Mouse (Mus musculus) liver, embryonic 11.5 days (tissue): ENCODE results near the gene Rora. TPM values are rescaled to one million over a fixed set of nuclear protein-coding genes. Genes with fewer than 3 reads are reported as not detected.

Source experiments
- ATAC-seq: fragments of 200-750 bp; cut with Nextera tagmentation; replicated peaks from 2 replicates; pipeline ENCODE4 v1.8.0; 2017; ENCODE audit warnings: moderate number of reproducible peaks, mild to moderate bottlenecking, moderate TSS enrichment, moderate library complexity; ENCODE audit not compliant: low FRiP score
- DNase-seq: peaks from one replicate; pipeline ENCODE4 v3.0.0-alpha.2; 2017; ENCODE audit warnings: low spot score
- H3K27ac ChIP-seq: fragments of 300-500 bp; sonication (generic); 2 replicates; pipeline ENCODE4 v1.5.1; 2014; ENCODE audit warnings: mild to moderate bottlenecking, low read depth, low read length, control low read depth
- H3K27me3 ChIP-seq: fragments of 300-500 bp; sonication (generic); replicated peaks from 2 replicates; pipeline ENCODE4 v1.6.1; 2014; ENCODE audit warnings: low read length, mixed read lengths; ENCODE audit not compliant: control insufficient read depth, insufficient read depth
- H3K36me3 ChIP-seq: fragments of 300-500 bp; sonication (generic); 2 replicates; pipeline ENCODE4 v1.6.1; 2014; ENCODE audit warnings: mild to moderate bottlenecking, low read length, moderate library complexity, mixed read lengths; ENCODE audit not compliant: control insufficient read depth, insufficient read depth
- H3K4me1 ChIP-seq: fragments of 300-500 bp; sonication (generic); replicated peaks from 2 replicates; pipeline ENCODE4 v1.6.1; 2014; ENCODE audit warnings: low read length, mixed read lengths; ENCODE audit not compliant: control insufficient read depth, insufficient read depth
- H3K4me2 ChIP-seq: fragments of 300-500 bp; sonication (generic); 2 replicates; pipeline ENCODE4 v1.6.1; 2014; ENCODE audit warnings: mild to moderate bottlenecking, control low read depth, moderate library complexity
- H3K4me3 ChIP-seq: fragments of 300-500 bp; sonication (generic); 2 replicates; pipeline ENCODE4 v1.5.1; 2014; ENCODE audit warnings: low read depth, low read length, control low read depth
- H3K9ac ChIP-seq: fragments of 300-500 bp; sonication (generic); 2 replicates; pipeline ENCODE4 v1.6.1; 2014; ENCODE audit warnings: low read depth, low read length, control low read depth
- H3K9me3 ChIP-seq: fragments of 300-500 bp; sonication (generic); 2 replicates; pipeline ENCODE4 v1.6.1; 2016; ENCODE audit warnings: low read length, inconsistent platforms, mixed read lengths; ENCODE audit not compliant: control insufficient read depth
- WGBS: fragments of 180-500 bp; shearing (Covaris S2); extraction: QIAGEN DNeasy Blood & Tissue Kit; methylation state at CpG from one replicate; pipeline ENCODE4 v1.1.7; 2014; 5-methylcytosine and 5-hydroxymethylcytosine counted together
- polyA plus RNA-seq: library from polyadenylated mRNA; unstranded; fragments of >200 nt; fragmentation: Nextera tagmentation; extraction: Ambion mirVana; gene quantifications from 2 replicates; pipeline ENCODE4 v1.2.1, GENCODE M21; 2014

The Rora gene
- polyA plus RNA-seq, 1 experiment from 2014 or later, result 4.3 TPM

DNA sequence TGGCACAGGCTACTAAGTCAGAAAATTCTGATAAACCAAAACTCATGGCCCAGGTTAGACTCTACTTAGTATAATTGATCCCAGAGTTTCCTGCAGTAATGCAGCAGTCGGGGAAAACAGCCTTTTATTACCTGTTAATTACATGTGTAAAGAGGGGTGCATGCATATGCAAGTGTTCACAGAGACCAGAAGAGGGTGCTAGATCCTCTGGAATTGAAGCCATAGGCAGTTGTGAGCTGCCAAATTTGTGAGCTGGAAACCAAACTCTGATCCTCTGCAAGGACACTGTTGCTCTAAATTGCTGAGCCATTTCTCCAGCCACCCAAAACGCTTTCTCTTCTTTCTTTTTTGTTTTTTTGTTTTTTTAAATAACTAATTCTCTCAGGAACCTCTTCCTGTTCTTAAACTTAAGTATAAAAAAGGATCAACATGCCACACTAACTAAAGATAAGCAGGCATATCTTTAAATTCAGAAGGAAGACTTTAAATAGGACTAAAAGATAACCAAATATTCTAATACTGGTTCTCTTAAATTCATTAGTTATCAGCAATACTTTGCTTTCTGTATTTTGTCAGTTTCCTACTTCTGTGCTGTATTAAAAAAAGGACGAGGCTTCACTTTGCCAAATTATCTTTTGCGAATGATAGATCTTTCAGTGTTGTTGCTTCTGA, 723.5 kb downstream of the Rora start:
- Histone ChIP-seq H3K9ac (no peak overlapping the region), H3K27ac (no peak overlapping the region), H3K4me1 (no peaks in the 10 kb centered on the region), H3K36me3 (no peaks in the 10 kb centered on the region), H3K4me3 (no peak overlapping the region), H3K9me3 (no peaks in the 10 kb centered on the region), H3K27me3 (no peaks in the 10 kb centered on the region), H3K4me2 (no peak overlapping the region)
- DNase-seq (no peak), ATAC-seq (no peak)
- 78% methylated on average over 4 of the region's 4 CpGs for WGBS

DNA sequence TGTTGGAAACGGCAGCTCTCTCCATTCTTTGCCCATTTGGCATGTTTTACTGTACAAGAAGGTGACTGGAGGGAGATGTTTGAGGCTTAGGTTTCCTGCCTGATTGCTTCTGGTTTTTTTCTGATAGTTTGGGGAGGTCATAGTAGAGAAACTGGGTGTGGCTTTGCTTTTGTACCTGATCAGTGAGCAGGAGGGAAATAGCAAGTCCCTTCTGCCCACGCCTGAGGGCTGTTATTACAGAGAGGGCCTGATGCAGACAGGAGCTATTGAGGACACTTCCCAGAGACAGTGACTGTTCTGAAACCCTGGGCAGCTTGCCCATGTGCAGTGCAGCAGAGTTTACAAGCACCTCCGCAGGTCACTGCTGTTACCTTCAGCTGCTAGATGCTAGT, 724.1 kb downstream of the Rora start:
- no peaks in the 10 kb centered on the region for H3K27me3 ChIP-seq
- H3K4me1 ChIP-seq, result no peaks in the 10 kb centered on the region
- H3K27ac ChIP-seq, result no peak overlapping the region
- ATAC-seq (no peak), DNase-seq (no peak)
- H3K4me2 ChIP-seq, result no peak overlapping the region
- WGBS, result 75% methylated on average over 3 of the region's 3 CpGs
- H3K36me3 ChIP-seq, result no peaks in the 10 kb centered on the region
- H3K4me3 ChIP-seq, result no peak overlapping the region
- H3K9ac ChIP-seq, result no peak overlapping the region
- H3K9me3 ChIP-seq, result no peaks in the 10 kb centered on the region

DNA sequence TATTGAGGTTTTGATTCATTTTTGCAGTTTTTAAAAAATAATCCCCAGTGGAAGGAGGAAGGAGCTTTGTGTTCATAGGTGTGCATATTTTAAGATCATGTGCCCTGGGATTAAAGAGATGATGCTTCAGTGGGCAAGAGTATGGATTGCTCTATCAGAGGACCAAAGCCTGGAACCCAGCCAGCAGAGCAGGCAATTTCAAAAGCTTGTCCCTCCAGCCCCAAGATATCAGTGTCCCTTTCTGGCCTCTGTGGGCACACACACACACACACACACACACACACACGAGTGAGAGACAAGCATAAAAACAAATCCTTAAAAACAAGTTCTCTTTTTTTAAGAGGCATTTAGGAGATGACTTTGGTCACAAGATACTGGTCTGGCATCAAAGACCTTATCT, 727.0 kb downstream of the Rora start:
- Histone ChIP-seq H3K4me3 (no peak overlapping the region), H3K4me2 (no peak overlapping the region), H3K9ac (no peak overlapping the region), H3K9me3 (no peaks in the 10 kb centered on the region), H3K36me3 (no peaks in the 10 kb centered on the region), H3K4me1 (no peaks in the 10 kb centered on the region), H3K27me3 (no peaks in the 10 kb centered on the region), H3K27ac (no peak overlapping the region)
- 58% methylated on average over 1 of the region's 1 CpGs for WGBS
- no peak for ATAC-seq
- DNase-seq, result no peak

DNA sequence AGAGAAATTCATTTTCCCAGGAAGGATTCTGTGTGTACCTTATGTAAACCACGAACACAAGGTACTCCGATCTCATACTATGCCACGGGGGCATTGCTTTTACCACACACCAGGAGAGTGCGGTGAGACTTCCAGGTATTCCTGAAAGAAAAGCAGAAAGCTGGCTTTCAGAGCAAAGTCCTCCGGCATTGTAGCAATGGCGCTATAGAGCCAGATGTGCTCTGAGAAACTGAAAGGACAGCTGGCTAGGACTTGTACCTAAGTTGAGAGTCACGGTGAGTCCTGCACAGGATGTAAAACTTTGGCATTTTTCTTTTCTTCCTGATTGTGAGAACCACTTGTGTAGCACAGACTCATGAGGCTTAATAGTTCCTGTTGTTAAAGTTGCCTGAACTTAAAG, 728.2 kb downstream of the Rora start:
- Histone ChIP-seq H3K36me3 (no peaks in the 10 kb centered on the region), H3K27ac (no peak overlapping the region), H3K9me3 (no peaks in the 10 kb centered on the region), H3K9ac (no peak overlapping the region), H3K4me3 (no peak overlapping the region), H3K27me3 (no peaks in the 10 kb centered on the region), H3K4me2 (no peak overlapping the region), H3K4me1 (no peaks in the 10 kb centered on the region)
- ATAC-seq (no peak), DNase-seq (no peak)
- WGBS, result 71% methylated on average over 7 of the region's 7 CpGs

DNA sequence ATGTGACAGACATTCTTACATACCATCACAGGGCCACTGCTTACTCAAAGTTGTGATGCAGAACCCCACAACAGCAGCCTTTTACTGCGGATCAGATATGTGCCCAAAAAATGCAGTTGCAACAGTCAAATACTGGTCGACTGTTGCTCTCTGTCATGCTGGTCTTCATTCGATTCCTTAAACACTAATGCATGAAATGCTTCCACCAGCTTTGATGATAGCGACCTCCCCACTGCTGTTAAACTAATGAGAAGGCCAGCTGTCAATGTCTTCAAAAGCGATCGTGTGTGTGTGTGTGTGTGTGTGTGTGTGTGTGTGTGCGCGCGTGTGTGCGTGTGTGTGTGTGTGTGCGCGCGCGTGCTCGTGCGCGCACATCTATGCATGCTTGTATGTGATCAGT, 730.9 kb downstream of the Rora start:
- H3K4me2 ChIP-seq, result no peak overlapping the region
- 91% methylated on average over 17 of the region's 17 CpGs for WGBS
- no peak overlapping the region for H3K4me3 ChIP-seq
- ATAC-seq (no peak), DNase-seq (no peak)
- H3K9ac ChIP-seq, result no peak overlapping the region
- no peaks in the 10 kb centered on the region for H3K9me3 ChIP-seq
- no peaks in the 10 kb centered on the region for H3K4me1 ChIP-seq
- no peaks in the 10 kb centered on the region for H3K27me3 ChIP-seq
- no peaks in the 10 kb centered on the region for H3K36me3 ChIP-seq
- no peak overlapping the region for H3K27ac ChIP-seq

DNA sequence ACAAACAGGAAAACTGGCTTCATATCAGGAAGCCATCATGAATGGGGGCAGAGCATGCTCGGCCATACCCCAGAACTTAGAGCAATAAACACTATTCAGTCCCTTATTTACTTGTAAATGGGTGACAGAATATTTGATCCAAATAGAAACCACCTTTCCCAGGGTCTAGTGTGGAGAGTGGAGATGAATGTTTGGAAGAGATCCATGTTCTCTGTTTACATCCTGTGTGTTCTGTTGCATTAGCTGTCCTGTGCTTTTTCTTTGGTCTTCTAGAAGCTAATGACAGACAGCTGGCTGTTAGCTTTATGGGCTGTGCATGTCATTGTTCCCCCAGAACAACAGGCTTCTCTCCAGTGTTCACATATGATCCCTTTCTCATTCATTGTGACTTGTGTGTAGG, 731.3 kb downstream of the Rora start:
- H3K4me1 ChIP-seq, result no peaks in the 10 kb centered on the region
- H3K4me2 ChIP-seq, result no peak overlapping the region
- WGBS, result 79% methylated on average over 1 of the region's 1 CpGs

DNA sequence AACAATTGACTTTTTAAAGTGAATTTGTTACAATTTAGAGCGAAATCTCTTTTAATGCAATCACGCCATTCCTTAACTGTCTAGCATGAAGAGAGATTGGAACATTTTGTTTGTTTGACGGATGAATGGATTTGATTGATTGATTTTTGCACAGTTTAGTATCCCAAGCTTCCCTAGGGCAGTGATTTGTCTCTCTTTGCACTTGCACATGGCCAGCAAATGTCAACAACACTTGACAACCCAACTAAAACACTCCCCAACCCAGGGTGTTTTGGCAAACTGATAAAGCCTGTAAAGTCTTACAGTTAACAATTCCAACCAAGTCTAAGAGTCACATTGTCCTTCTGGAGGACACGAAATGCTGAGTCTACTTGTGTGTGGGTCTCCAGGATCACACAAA, 733.7 kb downstream of the Rora start:
- no peaks in the 10 kb centered on the region for H3K9me3 ChIP-seq
- H3K27ac ChIP-seq, result no peak overlapping the region
- WGBS, result 70% methylated on average over 4 of the region's 4 CpGs
- no peaks in the 10 kb centered on the region for H3K36me3 ChIP-seq
- no peak for DNase-seq
- no peaks in the 10 kb centered on the region for H3K27me3 ChIP-seq
- no peak for ATAC-seq
- H3K9ac ChIP-seq, result no peak overlapping the region
- H3K4me1 ChIP-seq, result no peaks in the 10 kb centered on the region
- H3K4me3 ChIP-seq, result no peak overlapping the region
- H3K4me2 ChIP-seq, result no peak overlapping the region

More for the DNA sequence above, 731.3 kb downstream of the Rora start:
- no peaks in the 10 kb centered on the region for H3K9me3 ChIP-seq
- no peak overlapping the region for H3K27ac ChIP-seq
- ATAC-seq (no peak), DNase-seq (no peak)
- no peaks in the 10 kb centered on the region for H3K27me3 ChIP-seq
- H3K9ac ChIP-seq, result no peak overlapping the region
- no peak overlapping the region for H3K4me3 ChIP-seq
- H3K36me3 ChIP-seq, result no peaks in the 10 kb centered on the region

DNA sequence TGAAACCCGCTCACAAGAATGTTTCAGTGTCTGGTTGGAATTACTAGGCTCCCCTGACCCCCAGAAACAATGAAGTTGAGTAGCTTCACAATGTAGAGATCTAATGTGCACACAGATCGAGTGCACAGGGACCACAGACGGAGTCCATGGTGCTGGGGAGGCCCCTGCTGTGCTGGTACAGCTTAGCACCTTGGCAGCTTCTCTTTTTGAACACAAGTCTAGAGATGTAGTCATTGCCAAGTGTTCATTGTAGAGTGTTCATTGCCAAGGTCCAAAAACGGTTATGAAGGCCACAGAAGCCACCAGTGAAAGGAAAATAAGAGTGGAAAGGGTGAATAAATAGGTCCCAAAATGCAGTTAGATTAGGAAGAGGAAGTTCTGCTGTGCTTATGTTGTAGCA, 737.0 kb downstream of the Rora start:
- no peak overlapping the region for H3K4me3 ChIP-seq
- no peak overlapping the region for H3K27ac ChIP-seq
- no peaks in the 10 kb centered on the region for H3K36me3 ChIP-seq
- ATAC-seq (no peak), DNase-seq (no peak)
- H3K9ac ChIP-seq, result no peak overlapping the region
- H3K4me1 ChIP-seq, result no peaks in the 10 kb centered on the region
- 72% methylated on average over 4 of the region's 4 CpGs for WGBS
- H3K9me3 ChIP-seq, result no peaks in the 10 kb centered on the region
- no peak overlapping the region for H3K4me2 ChIP-seq
- no peaks in the 10 kb centered on the region for H3K27me3 ChIP-seq

DNA sequence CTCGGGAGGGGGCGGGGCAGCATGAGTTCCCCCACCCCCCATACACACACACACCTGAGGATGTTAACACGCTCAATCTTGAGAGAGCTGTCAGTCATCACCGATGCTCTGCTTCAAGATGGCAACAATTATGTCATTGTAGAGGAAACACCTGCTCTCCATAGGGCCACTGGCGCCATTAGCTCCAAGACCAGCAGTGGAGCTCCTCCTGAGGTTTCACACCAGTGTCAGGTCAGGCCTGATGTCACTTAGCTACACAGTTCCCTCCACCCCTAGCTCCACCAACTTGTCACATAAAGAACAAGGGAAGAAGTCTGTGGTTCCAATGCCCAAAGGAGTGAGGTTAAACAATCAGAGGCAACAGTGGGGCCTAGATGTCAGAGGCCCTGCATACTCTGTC, 740.6 kb downstream of the Rora start:
- H3K27me3 ChIP-seq, result no peaks in the 10 kb centered on the region
- no peak overlapping the region for H3K9ac ChIP-seq
- H3K4me2 ChIP-seq, result no peak overlapping the region
- WGBS, result 88% methylated on average over 5 of the region's 5 CpGs
- no peak overlapping the region for H3K4me3 ChIP-seq
- no peaks in the 10 kb centered on the region for H3K36me3 ChIP-seq
- no peaks in the 10 kb centered on the region for H3K9me3 ChIP-seq
- ATAC-seq, result no peak
- DNase-seq, result no peak
- peaks cover 8% of the 10 kb centered on the region for H3K4me1 ChIP-seq
- H3K27ac ChIP-seq, result no peak overlapping the region
